Mouse (Mus musculus): ENCODE measurements around the gene Dennd6a. TPM values are rescaled to one million over a fixed set of nuclear protein-coding genes. Genes with fewer than 3 reads are reported as not detected.

The Dennd6a gene
- polyA plus RNA-seq, 1 experiment from 2014 or later = 32.1 TPM

GRCm38 (mm10) chr14:26578791-26579191 is 5.1 kb downstream of the Dennd6a start:
- no peak for ATAC-seq (ENCODE audit: borderline replicate concordance, extremely low read depth, low FRiP score, low TSS enrichment)
- no peaks in the 10 kb centered on the region for H3K9me3 ChIP-seq
- H3K36me3 ChIP-seq = 0 out of 2 replicates have a peak, but pooled peaks cover under 1% of the 10 kb centered on the region
- peak overlapping the region; percentile 64 for H3K4me2 ChIP-seq
- peak overlapping the region; percentile 99; the same call in 1 of the 2 replicates for H3K9ac ChIP-seq
- H3K4me1 ChIP-seq = peaks cover 9% of the 10 kb centered on the region
- H3K27me3 ChIP-seq = no peaks in the 10 kb centered on the region
- WGBS = 49% methylated on average over 6 of the region's 6 CpGs
- no peak overlapping the region; the same call in 1 of the 2 replicates for H3K4me3 ChIP-seq
- no peak overlapping the region for H3K27ac ChIP-seq

- Histone ChIP-seq H3K4me2 (peak overlapping the region; percentile 64), H3K9me3 (no peaks in the 10 kb centered on the region), H3K27ac (peak overlapping the region; percentile 98), H3K4me1 (peaks cover 9% of the 10 kb centered on the region), H3K9ac (peak overlapping the region; percentile 99), H3K27me3 (no peaks in the 10 kb centered on the region), H3K4me3 (peak overlapping the region; percentile 92), H3K36me3 (0 out of 2 replicates have a peak, but pooled peaks cover 2% of the 10 kb centered on the region)
- WGBS = under 1% methylated on average over 79 of the region's 79 CpGs
- peak; percentile 96 for ATAC-seq (ENCODE audit: borderline replicate concordance, extremely low read depth, low FRiP score, low TSS enrichment)
These were observed 6.0 kb downstream of the Dennd6a start for GRCm38 (mm10) chr14:26579346-26580343.

GRCm38 (mm10) chr14:26583645-26584044 is 10.0 kb downstream of the Dennd6a start:
- WGBS = 84% methylated on average over 3 of the region's 3 CpGs

GRCm38 (mm10) chr14:26587116-26587515 is 13.5 kb downstream of the Dennd6a start:
- Histone ChIP-seq H3K4me3 (no peak overlapping the region), H3K36me3 (0 out of 2 replicates have a peak, but pooled peaks cover 2% of the 10 kb centered on the region), H3K9ac (no peak overlapping the region), H3K4me2 (no peak overlapping the region), H3K27me3 (no peaks in the 10 kb centered on the region), H3K9me3 (no peaks in the 10 kb centered on the region), H3K4me1 (peaks cover 13% of the 10 kb centered on the region), H3K27ac (peak overlapping the region; percentile 48)
- peak; percentile 69; the same call in 1 of the 2 replicates for ATAC-seq (ENCODE audit: borderline replicate concordance, extremely low read depth, low FRiP score, low TSS enrichment)

More at GRCm38 (mm10) chr14:26583645-26584044, 10.0 kb downstream of the Dennd6a start:
- Histone ChIP-seq H3K4me2 (no peak overlapping the region), H3K27me3 (no peaks in the 10 kb centered on the region), H3K9ac (no peak overlapping the region), H3K27ac (no peak overlapping the region), H3K4me1 (peaks cover 22% of the 10 kb centered on the region), H3K36me3 (0 out of 2 replicates have a peak, but pooled peaks cover 2% of the 10 kb centered on the region), H3K9me3 (no peaks in the 10 kb centered on the region), H3K4me3 (no peak overlapping the region)
- no peak for ATAC-seq (ENCODE audit: borderline replicate concordance, extremely low read depth, low FRiP score, low TSS enrichment)

GRCm38 (mm10) chr14:26591353-26591752 is 17.7 kb downstream of the Dennd6a start:
- ATAC-seq (ENCODE audit: borderline replicate concordance, extremely low read depth, low FRiP score, low TSS enrichment) = no peak
- no peak overlapping the region for H3K27ac ChIP-seq
- H3K9ac ChIP-seq = no peak overlapping the region
- H3K36me3 ChIP-seq = 0 out of 2 replicates have a peak, but pooled peaks cover 3% of the 10 kb centered on the region
- H3K9me3 ChIP-seq = no peaks in the 10 kb centered on the region
- no peak overlapping the region for H3K4me3 ChIP-seq
- no peak overlapping the region for H3K4me2 ChIP-seq
- peaks cover 12% of the 10 kb centered on the region for H3K4me1 ChIP-seq
- H3K27me3 ChIP-seq = no peaks in the 10 kb centered on the region

GRCm38 (mm10) chr14:26593281-26593895 is 19.7 kb downstream of the Dennd6a start:
- Histone ChIP-seq H3K36me3 (peaks cover 16% of the 10 kb centered on the region; the same call in 1 of the 2 replicates), H3K4me1 (no peaks in the 10 kb centered on the region; the same call in 1 of the 2 replicates), H3K9ac (no peak overlapping the region), H3K9me3 (no peaks in the 10 kb centered on the region), H3K27ac (no peak overlapping the region), H3K4me3 (no peak overlapping the region), H3K4me2 (no peak overlapping the region), H3K27me3 (no peaks in the 10 kb centered on the region)
- 45% methylated on average over 2 of the region's 2 CpGs for WGBS
- no peak for ATAC-seq (ENCODE audit: borderline replicate concordance, extremely low read depth, low FRiP score, low TSS enrichment)

GRCm38 (mm10) chr14:26595167-26595566 is 21.5 kb downstream of the Dennd6a start:
- H3K4me2 ChIP-seq = no peak overlapping the region
- no peaks in the 10 kb centered on the region; the same call in 1 of the 2 replicates for H3K4me1 ChIP-seq
- no peak for ATAC-seq (ENCODE audit: borderline replicate concordance, extremely low read depth, low FRiP score, low TSS enrichment)
- no peak overlapping the region for H3K4me3 ChIP-seq
- no peaks in the 10 kb centered on the region for H3K27me3 ChIP-seq
- WGBS = 91% methylated on average over 7 of the region's 7 CpGs
- H3K27ac ChIP-seq = no peak overlapping the region
- no peaks in the 10 kb centered on the region for H3K9me3 ChIP-seq
- peaks cover 20% of the 10 kb centered on the region; the same call in 1 of the 2 replicates for H3K36me3 ChIP-seq
- H3K9ac ChIP-seq = no peak overlapping the region

GRCm38 (mm10) chr14:26595695-26596365 is 22.2 kb downstream of the Dennd6a start:
- Histone ChIP-seq H3K9me3 (no peaks in the 10 kb centered on the region), H3K27ac (no peak overlapping the region), H3K4me2 (no peak overlapping the region), H3K36me3 (peaks cover 24% of the 10 kb centered on the region; the same call in 1 of the 2 replicates), H3K27me3 (no peaks in the 10 kb centered on the region), H3K9ac (no peak overlapping the region), H3K4me1 (no peaks in the 10 kb centered on the region; the same call in 1 of the 2 replicates), H3K4me3 (no peak overlapping the region)
- ATAC-seq (ENCODE audit: borderline replicate concordance, extremely low read depth, low FRiP score, low TSS enrichment) = no peak
- 63% methylated on average over 5 of the region's 5 CpGs for WGBS

- Histone ChIP-seq H3K9me3 (no peaks in the 10 kb centered on the region), H3K4me1 (no peaks in the 10 kb centered on the region), H3K9ac (no peak overlapping the region), H3K4me2 (no peak overlapping the region), H3K27me3 (no peaks in the 10 kb centered on the region), H3K36me3 (peaks cover 58% of the 10 kb centered on the region), H3K4me3 (no peak overlapping the region), H3K27ac (no peak overlapping the region)
- 72% methylated on average over 4 of the region's 4 CpGs for WGBS
- no peak for ATAC-seq (ENCODE audit: borderline replicate concordance, extremely low read depth, low FRiP score, low TSS enrichment)
These were observed 31.7 kb downstream of the Dennd6a start for GRCm38 (mm10) chr14:26605354-26605753.

- Histone ChIP-seq H3K36me3 (peaks cover 63% of the 10 kb centered on the region), H3K27ac (no peak overlapping the region), H3K4me3 (no peak overlapping the region), H3K9ac (no peak overlapping the region), H3K9me3 (no peaks in the 10 kb centered on the region), H3K4me2 (no peak overlapping the region), H3K27me3 (no peaks in the 10 kb centered on the region), H3K4me1 (no peaks in the 10 kb centered on the region)
- WGBS = 90% methylated on average over 1 of the region's 1 CpGs
- ATAC-seq (ENCODE audit: borderline replicate concordance, extremely low read depth, low FRiP score, low TSS enrichment) = no peak
These were observed 36.0 kb downstream of the Dennd6a start for GRCm38 (mm10) chr14:26609674-26610073.

- Histone ChIP-seq H3K4me1 (no peaks in the 10 kb centered on the region), H3K4me2 (no peak overlapping the region), H3K27me3 (no peaks in the 10 kb centered on the region), H3K9me3 (no peaks in the 10 kb centered on the region), H3K27ac (no peak overlapping the region), H3K4me3 (no peak overlapping the region), H3K36me3 (peaks cover 60% of the 10 kb centered on the region), H3K9ac (no peak overlapping the region)
- WGBS = 95% methylated on average over 4 of the region's 4 CpGs
- no peak for ATAC-seq (ENCODE audit: borderline replicate concordance, extremely low read depth, low FRiP score, low TSS enrichment)
These were observed 37.0 kb downstream of the Dennd6a start for GRCm38 (mm10) chr14:26610689-26611088.

All from lung, embryonic 15.5 days (tissue).